In genomic region chr1:180279648-180280047, GRCm38 (mm10) we compare ENCODE assay signal across 8 mouse cellular contexts. TPM values are rescaled to one million over a fixed set of nuclear protein-coding genes. Genes with fewer than 3 reads are reported as not detected.
A peak's percentile ranks its signal among the peaks of the same experiment; 100 is the strongest.
DNase-seq lines count a peak whose midpoint lies in the region; ATAC-seq and TF ChIP-seq lines count a peak whose summit lies in the region.

No protein-coding gene starts in this region.

- no peak overlapping the region for H3K4me3 ChIP-seq in midbrain, postnatal 0 days (ENCODE audit: low read depth, low read length)
- no peak overlapping the region for H3K4me3 ChIP-seq in midbrain, embryonic 16.5 days (ENCODE audit: low read depth, low read length)
- H3K4me3 ChIP-seq in heart, embryonic 15.5 days = peak overlapping the region; percentile 17; the same call in 1 of the 2 replicates
- H3K4me3 ChIP-seq in limb, embryonic 14.5 days (replicated peaks; ENCODE audit: low read length) = no peak overlapping the region

- TF ChIP-seq CTCF in midbrain, postnatal 0 days (IDR thresholded peaks at IDR 0.05) = no peak

- H3K27me3 ChIP-seq in midbrain, postnatal 0 days (ENCODE audit: insufficient read depth, low read length) = no peaks in the 10 kb centered on the region
- H3K27me3 ChIP-seq in midbrain, embryonic 16.5 days (ENCODE audit: control insufficient read depth, insufficient read depth, low read depth, low read length) = no peaks in the 10 kb centered on the region
- H3K27me3 ChIP-seq in heart, embryonic 15.5 days = no peaks in the 10 kb centered on the region
- no peaks in the 10 kb centered on the region for H3K27me3 ChIP-seq in limb, embryonic 14.5 days (ENCODE audit: control insufficient read depth, insufficient read depth, low read length)

- H3K27ac ChIP-seq in midbrain, postnatal 0 days (ENCODE audit: low read depth, low read length) = no peak overlapping the region
- no peak overlapping the region for H3K27ac ChIP-seq in midbrain, embryonic 16.5 days (ENCODE audit: low read length)
- peak overlapping the region; percentile 38 for H3K27ac ChIP-seq in heart, embryonic 15.5 days
- H3K27ac ChIP-seq in limb, embryonic 14.5 days (replicated peaks; ENCODE audit: low read depth, low read length) = no peak overlapping the region

- H3K36me3 ChIP-seq in midbrain, postnatal 0 days (ENCODE audit: insufficient read depth, low read length) = no peaks in the 10 kb centered on the region
- no peaks in the 10 kb centered on the region for H3K36me3 ChIP-seq in midbrain, embryonic 16.5 days (ENCODE audit: control insufficient read depth, insufficient read depth, low read length)
- no peaks in the 10 kb centered on the region for H3K36me3 ChIP-seq in heart, embryonic 15.5 days
- no peaks in the 10 kb centered on the region for H3K36me3 ChIP-seq in limb, embryonic 14.5 days (ENCODE audit: control insufficient read depth, insufficient read depth, low read length)

- no peak for TF ChIP-seq POLR2A in limb, embryonic 14.5 days (IDR thresholded peaks at IDR 0.05; ENCODE audit: borderline replicate concordance, extremely low read depth, insufficient read depth, insufficient read length)

- H3K9me3 ChIP-seq in midbrain, postnatal 0 days (ENCODE audit: low read length) = no peaks in the 10 kb centered on the region
- no peaks in the 10 kb centered on the region for H3K9me3 ChIP-seq in midbrain, embryonic 16.5 days (replicated peaks; ENCODE audit: control insufficient read depth, low read length, poor library complexity, severe bottlenecking)
- H3K9me3 ChIP-seq in heart, embryonic 15.5 days (replicated peaks) = no peaks in the 10 kb centered on the region
- H3K9me3 ChIP-seq in limb, embryonic 14.5 days (ENCODE audit: control insufficient read depth, low read length) = no peaks in the 10 kb centered on the region

- no peak for ATAC-seq in midbrain, postnatal 0 days (ENCODE audit: low FRiP score)
- no peak for ATAC-seq in midbrain, embryonic 16.5 days
- ATAC-seq in heart, embryonic 15.5 days (replicated peaks; ENCODE audit: insufficient number of reproducible peaks, insufficient read depth, low FRiP score, low read depth) = peak; percentile 78
- no peak for ATAC-seq in limb, embryonic 14.5 days (ENCODE audit: low FRiP score, low read depth)

- no peak overlapping the region for H3K9ac ChIP-seq in midbrain, postnatal 0 days (replicated peaks; ENCODE audit: low read length, poor library complexity, severe bottlenecking)
- no peak overlapping the region for H3K9ac ChIP-seq in midbrain, embryonic 16.5 days (ENCODE audit: low read depth, low read length)
- H3K9ac ChIP-seq in heart, embryonic 15.5 days = no peak overlapping the region
- no peak overlapping the region for H3K9ac ChIP-seq in limb, embryonic 14.5 days (ENCODE audit: low read depth, low read length, severe bottlenecking)

- 30% methylated on average over 7 of the region's 7 CpGs for WGBS in midbrain, postnatal 0 days
- WGBS in midbrain, embryonic 16.5 days = 44% methylated on average over 7 of the region's 7 CpGs
- WGBS in heart, embryonic 15.5 days = 11% methylated on average over 7 of the region's 7 CpGs
- 18% methylated on average over 7 of the region's 7 CpGs for WGBS in limb, embryonic 14.5 days

- peaks cover 2% of the 10 kb centered on the region; the same call in 1 of the 2 replicates for H3K4me1 ChIP-seq in midbrain, postnatal 0 days (ENCODE audit: insufficient read depth, low read length)
- H3K4me1 ChIP-seq in midbrain, embryonic 16.5 days (ENCODE audit: control insufficient read depth, insufficient read depth, low read length) = peaks cover 7% of the 10 kb centered on the region
- H3K4me1 ChIP-seq in heart, embryonic 15.5 days (replicated peaks) = peaks cover 32% of the 10 kb centered on the region
- H3K4me1 ChIP-seq in limb, embryonic 14.5 days (ENCODE audit: control insufficient read depth, insufficient read depth, low read length) = peaks cover 24% of the 10 kb centered on the region

- DNase-seq in midbrain, postnatal 0 days (ENCODE audit: low spot score) = peak; percentile 32
- peak; percentile 73 for DNase-seq in cerebellum, adult 11-12 months
- DNase-seq in limb, embryonic 14.5 days (ENCODE audit: low spot score) = peak; percentile 69
- peak; percentile 46 for DNase-seq in ovary, postnatal 14 days (ENCODE audit: low spot score)
- DNase-seq in embryo, embryonic 10.5 days (ENCODE audit: low spot score) = no peak
- DNase-seq in layer of hippocampus, adult 11-12 months (ENCODE audit: low spot score) = no peak

- 0 out of 2 replicates have a peak overlapping the region, but pooled peaks have one; percentile 2 for H3K4me2 ChIP-seq in midbrain, postnatal 0 days (ENCODE audit: low read depth, low read length, poor library complexity, severe bottlenecking)
- H3K4me2 ChIP-seq in midbrain, embryonic 16.5 days (ENCODE audit: low read length) = no peak overlapping the region
- peak overlapping the region; percentile 46 for H3K4me2 ChIP-seq in heart, embryonic 15.5 days
- peak overlapping the region; percentile 26; the same call in 1 of the 2 replicates for H3K4me2 ChIP-seq in limb, embryonic 14.5 days (replicated peaks; ENCODE audit: low read depth, low read length, severe bottlenecking)

RNA-seq across cellular contexts. Expression of gene Psen2, which starts 16.4 kb away (rescaled TPM):
- 30.6 and 32.1 TPM in 2 replicates for total RNA-seq in midbrain, postnatal 0 days (2014; rRNA removed)
- polyA plus RNA-seq in midbrain, postnatal 0 days (2015; fragmentation: Nextera tagmentation; extraction: Ambion mirVana) = 22.0 and 24.5 TPM in 2 replicates
- 15.0 and 20.2 TPM in 2 replicates for polyA plus RNA-seq in midbrain, embryonic 16.5 days (2015; fragmentation: Nextera tagmentation; extraction: Ambion mirVana)
- 14.9 and 17.4 TPM in 2 replicates for polyA plus RNA-seq in heart, embryonic 15.5 days (2015; fragmentation: Nextera tagmentation; extraction: Ambion mirVana)
- polyA plus RNA-seq in limb, embryonic 14.5 days (2012; rRNA removed) = 23.0 and 23.4 TPM in 2 replicates
- 14.1 and 17.1 TPM in 2 replicates for polyA plus RNA-seq in limb, embryonic 14.5 days (2014; fragmentation: Nextera tagmentation; extraction: Ambion mirVana)

RNA-seq across cellular contexts. Expression of gene Itpkb, which starts 50.6 kb away (rescaled TPM):
- 12.2 and 13.9 TPM in 2 replicates for total RNA-seq in midbrain, postnatal 0 days (2014; rRNA removed)
- polyA plus RNA-seq in midbrain, postnatal 0 days (2015; fragmentation: Nextera tagmentation; extraction: Ambion mirVana) = 2.0 and 2.2 TPM in 2 replicates
- 2.2 and 2.3 TPM in 2 replicates for polyA plus RNA-seq in midbrain, embryonic 16.5 days (2015; fragmentation: Nextera tagmentation; extraction: Ambion mirVana)
- polyA plus RNA-seq in heart, embryonic 15.5 days (2015; fragmentation: Nextera tagmentation; extraction: Ambion mirVana) = 6.1 and 7.5 TPM in 2 replicates
- 16.2 and 17.4 TPM in 2 replicates for polyA plus RNA-seq in limb, embryonic 14.5 days (2012; rRNA removed)
- 8.4 and 10.1 TPM in 2 replicates for polyA plus RNA-seq in limb, embryonic 14.5 days (2014; fragmentation: Nextera tagmentation; extraction: Ambion mirVana)

Comparison
In these comparisons a context has a peak if more than half of its experiments do, and no peak if none do; other contexts are left out.
1. DNase-seq: peak in midbrain, postnatal 0 days (single experiment), cerebellum, adult 11-12 months (single experiment), limb, embryonic 14.5 days (single experiment) and ovary, postnatal 14 days (single experiment); none in embryo, embryonic 10.5 days (single experiment) and layer of hippocampus, adult 11-12 months (single experiment).